Mouse (Mus musculus): ENCODE results near the gene Zbed6.
"Not testable (repeated sequence)": the region's sequence is repeated elsewhere in the genome, so short reads cannot be mapped to it uniquely, and the experiment has no call there.

GRCm38 (mm10) chr1:133701824-133702223 is 41.1 kb upstream of the Zbed6 start:
- TF ChIP-seq CTCF (IDR thresholded peaks at IDR 0.05; ENCODE audit: low read depth), result peak; percentile 35
- not testable (repeated sequence) for TF ChIP-seq EP300 (IDR thresholded peaks at IDR 0.05; ENCODE audit: low read depth)

Data from heart, postnatal 0 days (tissue).